Mouse (Mus musculus) CD4-positive, CD25-positive, alpha-beta regulatory T cell, adult 2 months (primary cell): ENCODE data around the gene Rnf214.

Experiments
- DNase-seq: peaks from one replicate; pipeline ENCODE4 v3.0.0-alpha.2; 2012; ENCODE audit warnings: low read depth, low spot score

The Rnf214 gene

DNA sequence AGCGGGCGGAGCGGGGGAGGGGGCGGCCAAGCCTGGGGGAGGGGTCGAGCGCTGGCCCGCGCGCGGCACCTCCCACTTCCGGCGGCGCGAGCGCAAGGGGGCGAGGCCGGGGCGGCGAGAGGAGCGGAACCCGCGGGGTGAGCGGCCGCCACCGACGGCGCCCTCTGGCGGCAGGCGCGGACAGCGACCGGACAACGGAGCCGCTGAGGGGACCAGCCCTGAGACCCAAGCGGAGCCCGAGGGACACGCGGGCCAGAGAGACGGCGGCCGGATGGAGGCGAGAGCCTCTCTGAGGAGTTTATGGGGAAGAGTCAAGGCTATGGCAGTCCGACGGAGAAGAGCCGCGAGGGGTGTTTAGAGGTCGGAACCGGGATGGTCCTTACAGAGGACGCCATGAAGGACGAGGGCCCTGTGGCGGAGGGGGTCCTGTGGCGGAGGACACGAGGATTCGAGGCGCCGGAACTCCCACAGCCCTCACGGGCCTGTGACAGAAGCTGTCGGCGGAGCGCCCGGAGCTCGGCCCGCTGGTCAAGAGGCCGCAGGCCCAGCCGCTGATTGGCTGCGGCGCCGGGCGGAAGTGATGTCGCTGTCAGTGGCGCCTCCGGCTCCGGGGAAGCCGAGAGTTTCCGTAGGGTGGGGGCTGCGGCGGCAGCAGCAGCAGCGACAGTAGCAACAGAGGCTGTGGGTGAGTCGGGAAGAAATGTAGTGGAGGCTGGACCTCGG, at the start of gene Rnf214, which contains the start of gene Pcsk7:
Gene Rnf214, minus strand, starts transcription at position 557 of the 723 bp plus-strand sequence.
Gene Pcsk7, plus strand, starts transcription at position 143 of the 723 bp plus-strand sequence.
- DNase-seq = peak; percentile 94

DNA sequence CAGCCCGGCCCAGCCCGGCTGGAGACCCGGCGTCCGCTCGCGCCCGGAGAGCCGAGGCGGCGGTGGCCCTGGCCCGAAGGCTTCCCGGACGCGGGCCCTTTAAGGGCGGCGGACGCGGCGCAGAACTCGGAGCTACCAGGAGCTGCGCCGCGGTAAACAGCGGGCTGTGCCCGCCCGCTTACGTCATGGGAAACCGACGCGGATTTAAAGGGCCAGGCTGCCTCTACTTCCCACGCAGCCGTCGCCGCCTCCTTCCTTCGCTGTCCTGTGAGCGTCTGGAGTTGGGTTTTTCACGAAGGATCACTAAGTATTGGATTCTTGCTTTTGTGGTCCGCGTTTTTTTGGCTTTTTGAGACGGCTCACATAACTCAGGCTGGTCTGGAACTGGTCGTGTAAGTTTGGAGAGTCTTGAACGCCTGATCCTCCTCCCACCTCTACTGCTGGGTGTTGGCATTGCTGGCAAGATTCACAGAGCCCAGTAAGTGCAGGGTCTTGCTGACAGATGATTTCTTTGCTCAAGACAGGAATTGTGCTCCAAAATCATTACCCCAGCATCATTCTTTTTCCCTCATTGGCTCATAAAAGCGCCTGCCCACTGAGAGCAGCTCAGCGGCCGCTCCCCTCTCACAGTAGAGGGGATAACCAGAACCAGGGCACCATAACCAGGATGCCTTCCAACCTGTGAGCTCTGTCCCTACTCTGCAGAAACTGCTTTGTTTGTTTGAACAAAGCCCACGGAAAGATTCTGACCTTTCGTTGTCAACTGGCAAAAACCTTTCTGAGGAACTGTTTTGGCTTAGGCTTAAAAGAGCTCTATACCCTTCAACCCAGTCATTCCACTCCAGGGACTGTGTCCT, 48.6 kb upstream of the Rnf214 start, which contains the start of gene Sidt2:
Gene Sidt2, minus strand, starts transcription at position 152 of the 857 bp plus-strand sequence.
- DNase-seq = peak; percentile 94

DNA sequence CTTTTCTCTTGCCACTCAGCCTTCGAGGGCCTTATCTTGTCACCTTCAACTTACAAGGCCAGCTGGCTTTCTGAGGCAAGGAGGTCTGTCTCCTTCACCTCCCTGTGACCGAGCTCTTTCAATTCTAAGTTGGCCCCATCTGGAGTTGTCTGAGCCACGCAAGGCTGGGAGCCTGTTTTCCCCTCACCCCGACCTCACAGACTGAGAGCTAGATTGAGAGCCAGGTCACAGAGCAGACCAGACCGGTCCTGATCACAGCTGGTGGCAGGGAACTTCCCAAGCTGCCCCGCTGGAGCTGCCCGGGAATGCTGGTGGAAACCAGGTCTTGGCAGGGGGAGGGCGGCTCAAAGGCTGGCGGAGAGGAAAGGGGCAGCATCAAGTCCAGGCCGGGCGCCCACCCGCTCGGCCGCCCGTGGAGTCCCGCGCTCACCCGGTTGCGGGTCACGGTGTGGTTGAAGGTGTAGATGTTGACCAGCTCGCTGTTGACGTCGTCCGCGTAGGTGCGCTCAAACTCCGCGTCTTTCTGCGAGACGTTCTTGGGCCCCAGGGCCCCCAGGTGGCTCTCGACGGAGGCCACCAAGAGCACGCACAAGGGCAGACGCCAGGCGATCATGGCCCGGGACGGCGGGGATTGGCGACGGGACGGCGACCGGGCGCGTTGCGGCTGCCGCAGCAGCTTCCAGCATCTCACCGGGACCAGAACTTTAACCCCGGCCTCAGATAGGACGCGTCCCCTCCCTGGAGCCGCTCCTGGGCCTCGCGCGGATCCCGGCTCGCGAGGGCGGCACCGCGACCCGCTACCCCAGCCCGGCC, 47.8 kb upstream of the Rnf214 start:
- peak; percentile 76 for DNase-seq

DNA sequence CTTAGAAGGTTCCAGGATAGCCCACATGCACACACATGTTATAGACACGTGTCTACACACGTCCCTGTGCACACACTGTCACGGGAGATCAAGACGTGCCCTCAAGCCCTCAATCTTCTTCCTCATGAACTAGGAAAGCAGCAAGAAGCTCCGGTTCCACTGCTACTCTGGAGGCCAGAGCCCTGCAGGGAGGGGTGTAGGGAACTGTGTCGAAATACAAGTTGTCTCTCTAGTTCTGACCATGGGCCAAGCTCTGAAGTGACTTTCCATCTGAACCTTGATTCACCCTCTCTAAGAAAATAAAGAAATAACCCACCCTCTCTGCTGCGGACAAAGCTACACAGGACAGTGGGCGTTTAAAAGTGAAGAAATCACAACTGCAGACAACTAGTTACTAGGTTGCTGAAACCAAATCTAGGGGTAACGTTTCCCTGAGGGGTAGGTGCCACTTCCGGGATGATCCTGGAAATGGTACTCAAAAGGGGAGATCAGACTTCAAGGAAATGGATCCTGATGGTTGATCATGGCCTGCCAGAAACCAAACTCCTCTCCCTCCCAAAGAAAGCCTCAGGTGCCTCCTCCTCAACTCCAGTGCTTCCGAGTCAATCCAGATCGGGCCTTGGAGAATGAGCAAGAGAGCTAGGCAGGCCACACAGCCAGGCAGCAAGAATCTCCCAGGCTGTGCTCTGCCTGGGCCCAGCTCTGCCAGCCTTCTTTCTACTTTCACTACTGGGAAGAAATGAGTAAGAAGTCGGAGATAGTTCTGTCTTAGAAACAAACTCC, 47.0 kb upstream of the Rnf214 start:
- peak; percentile 61 for DNase-seq

DNA sequence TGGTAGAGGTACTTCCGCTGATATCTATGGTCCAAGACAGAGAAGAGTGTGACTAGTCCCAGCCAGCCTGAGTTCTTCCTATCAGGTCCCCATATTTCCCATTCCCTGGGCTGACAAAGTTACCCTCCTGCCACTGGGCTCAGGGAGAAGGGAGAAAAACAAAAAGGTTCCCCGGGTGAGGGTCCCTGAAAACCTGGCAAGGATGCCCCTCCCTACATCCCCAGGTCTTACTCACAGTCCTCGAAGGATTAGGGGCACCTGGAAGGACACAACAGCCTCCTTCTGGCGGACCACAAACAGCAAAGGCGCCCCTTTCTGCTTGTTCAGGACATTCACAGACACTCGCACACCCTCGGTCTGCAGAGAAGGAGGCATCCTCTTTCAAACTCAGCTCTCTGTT, 46.2 kb upstream of the Rnf214 start:
- no peak for DNase-seq

DNA sequence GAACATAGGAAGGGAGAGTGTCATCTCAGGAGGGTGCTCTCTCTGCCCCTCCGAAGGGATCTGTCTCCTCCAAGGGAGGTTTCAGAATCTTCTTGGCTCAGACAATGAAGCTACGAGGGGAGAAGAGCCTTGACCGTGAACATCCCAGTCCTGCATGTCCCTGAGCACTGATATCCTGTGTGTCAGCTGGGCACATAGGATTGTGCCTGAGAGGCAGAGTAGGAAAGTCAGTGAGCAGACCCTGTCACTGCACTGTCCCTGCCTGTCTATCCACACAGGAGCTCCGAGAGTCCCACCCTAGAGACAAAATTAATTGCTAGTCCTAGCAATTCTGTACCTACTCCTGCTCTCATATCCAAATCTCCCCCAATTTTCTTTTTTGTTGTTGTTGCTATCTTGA, 45.3 kb upstream of the Rnf214 start:
- no peak for DNase-seq

DNA sequence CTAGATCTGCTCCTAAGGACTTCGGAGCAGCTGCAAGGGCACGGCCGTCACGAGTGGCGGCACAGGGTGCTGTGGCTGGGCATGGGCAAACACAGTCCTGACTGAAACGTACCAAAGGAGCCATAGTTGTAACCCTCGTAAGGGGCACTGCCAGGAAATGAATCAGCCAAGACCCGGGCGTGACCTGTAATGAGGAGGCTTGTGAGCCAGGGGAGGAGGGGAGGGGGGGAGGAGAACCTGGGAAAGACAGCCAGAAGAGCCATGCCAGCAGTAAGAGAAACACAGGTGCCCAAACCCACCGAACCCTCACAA, 40.1 kb upstream of the Rnf214 start:
- DNase-seq = peak; percentile 42

DNA sequence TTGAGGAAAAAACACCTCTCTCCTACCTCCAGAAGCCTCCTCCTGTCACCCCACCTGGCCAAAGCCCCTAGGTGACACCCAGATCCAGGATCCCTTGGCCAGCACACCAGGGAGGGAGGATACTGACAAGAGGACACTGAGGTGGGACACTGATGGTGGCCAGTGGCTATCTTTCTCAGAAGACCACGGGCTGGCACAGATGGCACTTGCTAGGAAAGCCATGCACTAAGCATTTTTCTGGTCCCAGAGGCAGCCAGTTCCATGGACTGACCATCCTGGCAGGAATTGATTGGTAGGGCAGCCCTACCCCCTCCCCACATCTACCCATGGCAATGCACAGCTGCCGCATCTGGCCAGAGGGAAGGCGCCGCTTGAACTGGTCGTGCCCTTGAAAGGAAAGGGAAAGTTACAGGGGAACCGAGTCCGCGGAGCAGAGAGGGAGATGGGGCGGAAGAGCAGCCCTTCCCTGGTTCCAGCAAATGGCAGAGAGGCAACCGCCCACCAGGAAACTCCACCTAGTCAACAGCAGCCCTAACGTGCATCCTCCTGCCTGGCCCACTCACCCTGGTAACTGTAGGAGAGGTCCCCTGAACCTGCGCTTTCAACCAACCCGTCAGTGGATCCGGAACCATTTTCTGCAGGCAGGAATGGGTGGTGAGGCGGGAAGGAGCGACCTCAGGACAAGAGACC, 39.6 kb upstream of the Rnf214 start:
- peak; percentile 60 for DNase-seq

DNA sequence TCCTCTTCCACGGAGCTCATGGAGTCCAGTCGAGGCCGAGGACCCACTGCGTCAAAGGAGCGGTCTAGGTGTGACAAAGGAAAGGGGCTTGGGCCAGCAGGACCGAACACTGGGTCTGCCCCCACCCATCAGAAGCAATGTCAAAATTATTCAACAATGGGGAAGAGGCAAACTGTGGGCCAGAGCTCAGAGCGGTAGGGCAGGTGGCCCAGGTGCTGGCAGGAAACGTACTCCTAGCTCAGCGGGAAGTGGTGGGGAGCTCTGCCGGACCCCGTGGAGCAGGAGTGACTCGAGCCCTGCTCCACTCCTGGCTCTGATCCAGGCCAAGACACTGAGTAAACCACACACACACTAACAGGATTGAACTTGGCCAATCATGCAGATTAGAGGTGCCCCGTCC, 39.0 kb upstream of the Rnf214 start:
- DNase-seq = peak; percentile 52

DNA sequence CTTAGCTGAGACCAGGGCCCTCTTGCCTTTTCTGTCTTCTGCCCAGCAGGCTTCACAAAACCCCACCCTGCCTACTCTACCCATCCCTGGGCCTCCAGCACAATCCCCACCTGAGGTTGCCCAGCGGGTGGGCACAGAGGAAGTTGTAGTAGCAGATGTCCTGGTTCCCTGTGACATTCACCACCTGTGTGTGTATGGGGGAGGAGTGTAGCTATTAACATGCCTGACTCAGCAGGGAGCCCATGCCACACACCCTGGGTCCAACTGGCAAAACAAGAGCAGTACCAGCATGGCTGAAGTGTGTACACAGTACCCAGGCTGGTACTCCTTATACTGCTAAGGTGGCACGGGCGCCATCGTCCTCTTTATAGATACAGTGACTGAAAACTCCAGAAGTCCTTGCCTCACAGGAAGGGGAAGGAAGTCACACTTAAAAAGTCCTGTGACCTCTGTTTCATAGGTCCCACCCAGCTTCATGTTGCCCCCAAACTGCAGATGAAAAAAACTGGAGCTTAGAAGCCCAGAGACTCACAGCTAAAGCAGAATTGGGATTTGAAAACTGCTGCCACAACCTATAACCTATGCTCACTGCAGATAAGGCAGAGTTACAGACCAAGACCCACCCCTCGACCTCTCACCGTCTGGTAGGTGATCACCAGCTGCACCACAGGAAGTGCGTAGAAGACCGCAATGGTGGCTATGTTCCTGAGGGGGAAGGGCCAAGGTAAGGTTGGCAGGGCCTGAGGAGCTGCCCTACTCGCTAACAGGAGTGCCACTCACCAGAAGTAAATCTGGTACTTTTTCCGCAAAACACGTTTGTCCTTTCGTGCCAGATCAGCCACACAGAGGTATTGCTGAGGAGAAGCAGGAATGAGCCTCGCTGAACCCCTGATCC, 38.0 kb upstream of the Rnf214 start:
- peak; percentile 94 for DNase-seq

DNA sequence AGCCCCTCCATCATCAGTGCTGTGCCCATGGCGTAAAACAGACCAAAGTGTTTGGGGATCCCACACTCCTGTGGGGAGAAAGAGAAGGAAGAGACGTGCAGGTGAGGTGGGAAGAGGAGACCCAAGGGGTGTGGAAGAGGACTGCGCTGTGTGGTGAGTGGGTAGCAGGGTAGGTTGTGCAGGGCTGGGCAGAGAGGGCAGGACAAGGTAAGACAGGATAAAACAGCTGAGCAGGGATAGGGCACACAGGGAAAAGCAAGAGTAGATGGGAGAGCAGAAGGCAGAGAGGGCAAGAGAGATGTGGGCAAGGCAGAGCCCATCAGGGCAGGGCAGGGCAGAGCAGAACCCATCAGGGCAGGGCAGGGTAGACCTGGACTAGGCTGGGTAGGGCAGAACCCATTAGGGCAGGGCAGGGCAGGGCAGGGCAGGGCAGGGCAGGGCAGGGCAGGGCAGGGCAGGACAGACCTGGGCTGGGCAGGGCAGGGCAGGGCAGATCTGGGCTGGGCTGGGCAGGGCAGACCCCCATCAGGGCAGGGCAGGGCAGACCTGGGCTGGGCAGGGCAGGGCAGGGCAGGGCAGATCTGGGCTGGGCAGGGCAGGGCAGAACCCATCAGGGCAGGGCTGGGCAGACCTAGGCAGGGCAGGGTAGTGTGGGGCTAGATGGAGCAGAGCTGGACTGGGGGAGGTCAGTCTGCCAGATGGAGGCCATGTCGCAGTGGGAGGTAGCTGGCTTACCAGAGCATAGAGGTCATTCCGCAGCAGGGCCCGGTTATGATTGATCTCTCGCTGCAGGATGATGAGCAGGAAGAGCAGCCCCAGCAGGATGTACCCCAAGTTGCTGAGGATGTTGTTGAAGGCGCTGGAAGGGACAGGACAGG, 37.2 kb upstream of the Rnf214 start:
- DNase-seq = no peak

DNA sequence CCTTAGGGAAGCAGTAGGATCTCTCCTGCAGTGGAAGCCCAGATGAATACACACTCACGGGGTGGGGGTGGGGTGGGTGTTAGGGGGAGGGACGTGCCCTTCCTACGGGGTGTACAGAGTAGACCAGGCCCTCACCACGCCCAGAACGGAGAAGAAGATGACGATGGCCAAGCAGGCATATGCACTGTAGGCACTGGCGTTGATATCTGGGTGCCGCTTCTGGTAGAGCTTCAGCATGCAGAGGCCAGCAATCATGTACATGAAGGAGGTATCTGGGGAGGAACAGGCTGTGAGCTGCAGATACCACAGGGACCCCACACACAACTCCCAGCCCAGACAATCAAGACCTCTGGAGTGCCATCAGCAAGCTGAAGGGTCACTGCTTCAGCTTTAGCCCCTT, 36.2 kb upstream of the Rnf214 start:
- DNase-seq = no peak

DNA sequence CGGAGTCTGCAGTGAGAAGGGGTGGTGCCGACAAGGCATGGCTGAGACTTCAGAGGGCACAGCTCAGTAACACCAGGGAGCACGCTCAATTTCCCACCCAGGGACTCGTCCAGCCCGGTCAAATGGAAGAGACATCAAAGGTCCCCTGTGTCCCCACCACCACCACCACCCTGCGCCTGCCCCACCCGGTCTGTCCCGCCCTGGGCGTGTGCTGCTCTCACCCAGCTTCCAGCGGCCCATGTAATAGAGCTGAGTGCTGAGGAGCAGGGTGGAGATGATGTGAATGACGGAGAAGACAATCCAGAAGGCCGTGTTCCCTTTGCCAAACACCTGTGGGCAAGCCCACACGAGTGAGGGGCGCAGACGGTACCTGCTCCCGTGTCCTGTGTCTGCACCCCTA, 35.8 kb upstream of the Rnf214 start:
- no peak for DNase-seq

DNA sequence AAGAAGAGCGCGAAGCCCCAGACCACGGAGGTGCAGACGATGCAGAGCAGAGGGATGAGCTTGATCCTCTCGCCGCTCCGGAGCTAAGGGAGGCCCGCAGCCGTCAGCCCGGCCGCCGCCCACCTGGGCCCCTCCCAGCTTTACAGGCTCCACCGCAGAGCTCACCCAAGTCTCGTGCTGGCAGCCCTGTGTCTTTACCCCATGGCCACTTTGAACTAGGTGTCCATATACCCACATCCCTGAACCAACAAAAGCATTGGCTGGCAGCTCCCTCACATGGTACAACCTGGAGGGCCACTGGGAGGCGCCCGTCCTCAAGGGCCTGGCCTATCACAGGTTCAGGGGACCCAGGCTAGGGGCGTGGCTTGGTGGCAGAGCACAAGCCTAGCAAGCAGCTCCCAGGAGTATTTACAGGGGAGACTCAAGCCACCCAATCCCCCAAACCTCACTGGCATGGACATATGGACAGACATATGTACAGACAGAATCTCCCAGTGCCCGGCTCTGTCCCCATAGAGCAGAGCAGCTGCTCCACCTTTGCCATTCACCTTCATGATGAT, 34.7 kb upstream of the Rnf214 start:
- no peak for DNase-seq

DNA sequence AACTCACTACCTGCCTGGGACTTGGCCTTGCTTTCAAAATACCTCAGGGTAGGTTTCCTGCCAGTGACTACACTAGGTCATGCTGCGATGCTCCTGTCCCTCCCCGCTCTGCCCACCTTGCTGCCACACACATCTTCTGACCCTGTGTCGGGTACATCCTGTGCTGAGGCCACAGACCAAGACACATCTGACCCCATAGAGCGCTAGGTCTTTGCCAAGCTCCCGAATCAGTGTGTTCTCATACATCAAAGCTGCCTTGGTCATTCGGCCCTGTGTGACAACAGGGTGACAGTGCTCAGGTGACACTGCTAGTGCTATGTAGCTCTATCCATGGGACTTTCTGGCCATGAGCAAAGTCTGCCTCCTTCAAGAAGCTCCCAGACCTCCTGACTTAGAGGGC, 33.1 kb upstream of the Rnf214 start:
- no peak for DNase-seq

DNA sequence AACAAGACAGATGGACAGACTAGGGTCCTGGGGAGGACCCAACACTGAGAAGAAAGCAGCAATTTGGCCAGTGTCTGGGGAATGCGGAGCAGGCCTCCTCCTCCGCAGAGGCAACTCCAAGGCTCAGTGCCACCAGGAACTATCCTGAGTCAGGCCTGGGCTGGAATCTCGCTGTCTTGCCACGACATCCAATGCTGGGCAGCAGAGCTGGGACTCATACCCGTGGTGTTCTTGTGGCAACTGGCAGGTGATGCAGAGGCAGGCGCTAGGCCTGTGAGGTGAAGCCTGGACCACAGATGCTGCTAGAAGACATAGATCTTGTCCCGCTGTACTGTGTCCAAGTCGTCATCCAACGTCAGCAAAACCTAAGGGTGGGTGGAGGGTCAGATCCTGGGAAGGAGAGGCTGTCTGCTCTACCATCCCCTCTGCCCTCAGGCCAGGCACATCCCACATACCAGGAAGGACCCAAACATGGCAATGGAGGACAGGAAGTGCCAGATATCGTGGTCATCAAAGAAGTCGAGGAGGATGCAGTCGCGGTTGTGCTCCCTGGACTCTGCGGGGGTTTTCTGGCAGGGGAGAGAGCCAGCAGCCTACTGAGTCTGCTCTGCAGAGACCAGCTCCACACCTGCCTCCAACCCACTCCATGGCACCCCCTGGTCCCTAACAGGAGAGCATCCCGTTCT, 32.4 kb upstream of the Rnf214 start:
- no peak for DNase-seq

DNA sequence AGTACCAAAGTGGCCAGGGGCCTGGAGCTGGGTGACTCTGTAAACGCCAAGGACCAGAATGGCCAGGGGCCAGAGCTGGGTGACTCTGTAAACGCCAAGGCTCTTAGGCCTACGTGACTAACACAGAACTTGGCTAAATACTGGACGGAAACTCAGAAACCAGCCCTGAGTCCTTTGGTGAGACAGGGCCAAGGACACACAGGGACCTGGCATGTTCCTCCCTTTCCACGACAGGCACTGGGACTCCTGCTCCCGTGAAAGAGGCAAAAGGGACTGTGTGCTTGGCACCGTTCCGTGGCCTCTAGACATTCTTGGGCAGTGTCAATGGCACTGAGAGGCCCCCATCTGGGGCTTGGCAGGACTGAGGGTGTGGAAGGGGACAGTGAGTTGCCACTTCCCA, 31.4 kb upstream of the Rnf214 start:
- DNase-seq = no peak

DNA sequence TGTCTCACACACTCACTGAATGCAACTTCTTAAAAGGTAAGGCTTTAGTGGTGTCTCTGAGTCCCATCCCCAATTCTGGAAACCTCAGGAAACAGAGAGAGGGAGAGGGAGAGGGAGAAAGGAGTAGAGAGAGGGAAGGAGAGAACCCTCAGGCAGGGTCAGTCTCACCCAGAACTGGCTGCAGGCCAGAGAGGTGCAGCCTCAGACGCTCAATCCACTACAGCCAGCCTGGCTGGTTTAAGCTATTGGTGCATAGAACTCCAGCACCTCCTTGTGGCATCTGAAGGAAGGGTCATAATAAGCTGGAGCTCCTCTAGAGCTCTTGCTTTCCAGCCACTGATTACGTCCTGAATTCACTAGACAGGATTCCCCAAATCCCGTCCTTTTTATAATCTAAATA, 30.2 kb upstream of the Rnf214 start:
- peak; percentile 76 for DNase-seq
